Mouse (Mus musculus): ENCODE results near the gene 4930415O20Rik.

The 4930415O20Rik gene

DNA sequence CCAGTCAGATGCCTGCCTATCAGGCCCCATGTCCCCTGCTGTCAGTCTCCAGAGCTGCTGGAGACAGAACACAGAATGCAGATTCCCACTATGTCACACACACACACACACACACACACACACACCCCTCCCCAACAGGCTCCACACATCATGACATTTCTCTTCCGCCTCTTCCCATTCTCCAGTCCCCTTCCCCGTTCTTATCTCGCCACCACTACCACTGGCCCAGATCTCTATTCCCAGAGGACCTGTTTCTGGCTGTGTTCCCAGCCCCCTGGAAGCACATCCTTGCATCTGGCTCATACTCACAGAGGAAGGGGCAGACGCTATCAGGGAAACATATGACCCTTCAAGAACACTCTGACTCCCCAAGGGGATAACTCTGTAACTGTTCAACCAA, 36.8 kb downstream of the 4930415O20Rik start:
- peak; percentile 90 for DNase-seq

DNA sequence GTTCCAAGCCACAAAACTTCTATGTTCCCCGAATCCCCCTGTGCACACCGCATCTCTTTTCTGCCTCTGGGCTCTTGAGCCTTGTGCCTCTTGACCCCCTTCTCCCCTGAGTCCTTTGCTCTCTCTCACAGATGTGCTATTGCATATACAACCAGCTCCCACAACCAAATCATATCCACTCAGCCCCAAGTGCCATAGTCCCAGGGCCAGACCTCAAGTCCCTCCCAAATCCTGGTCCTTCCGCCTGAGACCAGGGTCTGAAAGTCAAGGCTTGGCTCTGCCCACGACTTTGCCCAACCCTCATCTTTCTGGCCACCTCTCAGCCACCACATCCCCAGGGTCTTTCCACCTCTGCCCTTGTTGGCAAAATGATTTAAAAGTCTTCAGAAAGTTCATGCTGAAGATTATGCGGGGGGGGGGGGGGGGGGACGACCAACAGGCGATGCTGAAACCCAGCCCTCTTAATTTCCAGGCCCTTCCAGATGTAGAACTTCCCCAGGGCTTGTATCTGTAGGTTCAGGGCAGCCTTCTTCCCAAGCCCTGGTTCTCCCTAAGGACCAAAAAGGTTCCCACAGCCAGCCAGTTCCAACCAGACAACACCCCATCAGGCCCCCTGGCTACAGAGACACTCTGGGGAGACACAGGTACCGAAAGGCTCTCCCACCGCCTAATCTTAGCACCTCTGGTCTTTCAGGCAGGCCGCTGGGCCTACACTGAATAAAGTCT, 37.4 kb downstream of the 4930415O20Rik start:
- peak; percentile 51 for DNase-seq

DNA sequence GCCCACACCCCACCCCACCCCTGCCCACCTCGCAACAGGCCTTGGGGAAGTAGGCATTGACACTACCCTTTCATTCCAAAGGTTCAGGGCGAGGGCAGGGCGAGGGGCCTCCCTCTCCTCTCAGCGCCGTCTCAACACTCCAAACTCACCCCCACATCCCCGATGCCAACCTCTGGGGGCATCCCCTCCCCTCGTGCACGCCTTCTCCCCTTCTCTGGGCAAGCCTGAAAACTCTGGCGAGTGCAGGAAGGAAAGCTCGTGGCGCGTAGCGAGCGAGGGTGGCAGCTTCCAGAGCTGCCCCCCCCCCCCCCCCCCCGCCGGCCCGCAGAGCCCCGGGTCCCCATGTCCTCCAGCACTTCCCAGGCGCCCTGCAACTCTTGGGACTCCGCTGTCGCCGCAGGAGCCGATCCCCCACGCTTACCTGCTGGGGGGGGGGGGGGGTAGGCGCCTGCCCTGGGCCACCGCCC, 38.0 kb downstream of the 4930415O20Rik start:
- DNase-seq, result peak; percentile 55

DNA sequence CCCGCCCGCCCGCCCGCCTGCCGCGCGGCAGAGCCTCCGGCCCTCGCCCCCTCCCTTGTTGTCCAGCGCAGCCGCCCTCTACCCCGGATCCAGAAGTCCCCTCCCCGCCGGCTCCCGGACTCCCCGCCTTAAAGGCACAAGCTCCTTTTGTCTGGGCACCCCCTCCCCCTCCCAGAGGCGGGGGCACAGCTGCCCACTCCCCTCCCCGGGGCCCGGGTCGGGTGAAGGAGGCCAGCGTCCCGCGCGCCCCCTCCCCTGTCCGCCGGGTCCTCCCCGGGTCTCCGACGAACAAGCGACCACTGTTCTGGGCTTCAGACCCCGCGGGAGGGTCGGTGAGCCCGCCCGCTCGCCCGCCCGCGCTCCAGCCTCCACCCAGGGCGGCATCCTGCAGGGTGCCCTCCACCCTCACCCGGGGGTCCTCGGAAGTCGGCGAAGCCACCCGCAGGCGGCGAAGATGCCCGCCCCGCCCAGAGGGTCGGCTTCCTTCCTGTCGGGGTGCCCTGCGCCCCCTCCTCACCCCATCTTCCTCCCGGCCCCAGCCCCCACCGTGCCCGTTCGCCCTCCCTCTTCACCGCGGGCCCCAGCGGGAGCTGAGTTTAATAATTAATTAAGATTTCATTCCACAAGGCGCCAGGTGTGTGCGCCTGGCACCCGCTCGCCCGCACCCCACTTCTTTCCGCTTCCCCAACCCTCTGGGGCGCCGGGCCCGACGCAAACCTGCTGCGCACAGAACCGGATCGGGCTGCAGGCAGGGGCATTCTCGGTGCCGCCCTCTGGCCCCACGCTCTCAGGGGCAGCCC, 38.7 kb downstream of the 4930415O20Rik start, which contains the start of gene Adcy6:
TSS of gene Adcy6 (minus strand) at position 746 of the 800 bp plus-strand sequence.
- peak; percentile 94 for DNase-seq

DNA sequence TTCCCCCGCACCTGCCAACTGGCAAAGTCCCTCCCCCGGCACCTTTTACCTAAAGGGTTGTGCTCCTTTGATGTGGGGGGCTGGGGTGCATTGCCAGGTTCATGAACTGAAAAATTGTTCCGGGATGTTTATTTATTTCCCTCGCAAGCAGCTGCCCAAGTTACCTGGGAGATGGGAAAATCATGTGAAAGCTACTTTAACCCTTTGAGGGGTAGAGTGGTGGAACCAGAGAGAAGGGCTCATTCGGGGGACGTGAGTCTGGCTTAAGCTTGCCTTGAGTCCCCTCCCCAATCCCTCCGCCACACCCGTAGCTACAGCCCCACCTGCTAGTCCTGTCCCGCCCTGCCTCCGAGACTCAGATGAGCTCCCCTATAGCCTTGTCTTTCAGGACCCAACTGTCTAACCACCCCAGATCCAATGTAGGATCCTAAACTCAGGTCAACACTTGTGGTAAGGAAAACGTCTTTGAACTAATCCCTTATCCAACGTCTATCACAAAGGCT, 39.4 kb downstream of the 4930415O20Rik start:
- DNase-seq, result no peak

DNA sequence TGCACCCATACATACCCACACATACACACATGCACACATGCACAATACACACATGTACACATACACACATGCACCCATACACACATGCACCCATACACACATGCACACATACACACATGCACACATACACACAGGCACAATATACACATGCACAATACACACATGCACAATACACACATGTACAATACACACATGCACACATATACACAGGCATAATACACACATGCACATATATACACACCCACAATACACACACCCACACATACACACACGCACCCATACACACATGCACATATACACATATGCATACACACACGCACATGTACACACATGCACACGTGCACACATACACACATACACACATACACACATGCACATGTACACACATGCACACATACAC, 41.4 kb downstream of the 4930415O20Rik start:
- no peak for DNase-seq

DNA sequence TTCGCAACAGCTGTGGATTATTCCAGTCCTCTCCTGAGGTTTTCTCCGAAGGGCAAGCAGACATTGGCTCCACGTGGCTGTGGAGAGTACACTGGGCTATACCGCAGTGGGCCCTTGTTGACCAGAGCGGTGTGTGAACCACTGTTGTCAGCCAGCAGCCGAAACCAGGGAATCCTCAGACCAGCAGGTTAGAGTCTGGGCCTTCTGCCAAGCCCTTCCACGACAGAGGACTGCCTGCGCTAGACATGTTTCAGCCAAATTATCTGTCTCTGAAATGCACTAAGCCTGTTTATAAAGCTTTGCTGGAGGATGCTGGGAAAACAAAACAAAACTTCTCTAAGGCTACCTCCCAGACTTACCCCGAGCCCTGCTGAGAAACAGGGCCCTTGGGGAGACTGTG, 43.7 kb downstream of the 4930415O20Rik start:
- peak; percentile 79 for DNase-seq

DNA sequence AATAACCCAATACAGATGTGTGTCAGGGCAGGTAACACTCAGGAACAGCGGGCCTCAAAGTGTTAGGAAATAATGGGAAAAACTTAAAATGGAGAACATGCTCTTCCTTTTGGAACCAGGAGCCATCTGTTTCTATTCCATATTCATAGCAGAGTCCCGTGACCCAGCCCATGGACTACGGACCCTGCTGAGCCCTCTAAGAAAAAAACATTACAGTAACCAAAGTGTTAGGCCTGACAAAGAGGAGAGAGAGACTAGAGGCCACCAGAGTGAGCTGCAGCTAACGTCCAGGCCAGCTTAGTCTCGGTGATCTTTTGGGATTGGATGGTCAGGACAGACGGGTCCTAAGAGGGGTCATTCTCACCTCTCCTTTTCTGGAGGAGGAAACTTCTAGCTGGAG, 44.2 kb downstream of the 4930415O20Rik start:
- peak; percentile 53 for DNase-seq

DNA sequence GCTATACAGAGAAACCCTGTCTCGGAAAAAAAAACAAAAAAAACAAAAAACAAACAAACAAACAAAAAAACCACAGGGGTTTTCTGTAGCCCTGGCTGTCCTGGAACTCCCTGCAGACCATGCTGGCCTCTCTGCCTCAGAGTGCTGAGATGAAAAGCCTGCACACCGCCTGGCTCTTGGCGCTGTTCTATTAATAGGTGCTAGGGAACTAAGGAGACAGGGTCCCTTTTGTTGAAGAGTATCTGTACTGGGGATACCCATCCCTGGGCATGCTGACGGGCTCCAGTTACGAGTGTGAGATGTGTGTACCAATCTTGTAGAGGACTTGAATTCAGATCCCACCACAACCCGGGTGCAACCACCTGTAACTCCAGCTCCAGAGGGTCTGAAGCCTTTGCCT, 44.9 kb downstream of the 4930415O20Rik start:
- no peak for DNase-seq

DNA sequence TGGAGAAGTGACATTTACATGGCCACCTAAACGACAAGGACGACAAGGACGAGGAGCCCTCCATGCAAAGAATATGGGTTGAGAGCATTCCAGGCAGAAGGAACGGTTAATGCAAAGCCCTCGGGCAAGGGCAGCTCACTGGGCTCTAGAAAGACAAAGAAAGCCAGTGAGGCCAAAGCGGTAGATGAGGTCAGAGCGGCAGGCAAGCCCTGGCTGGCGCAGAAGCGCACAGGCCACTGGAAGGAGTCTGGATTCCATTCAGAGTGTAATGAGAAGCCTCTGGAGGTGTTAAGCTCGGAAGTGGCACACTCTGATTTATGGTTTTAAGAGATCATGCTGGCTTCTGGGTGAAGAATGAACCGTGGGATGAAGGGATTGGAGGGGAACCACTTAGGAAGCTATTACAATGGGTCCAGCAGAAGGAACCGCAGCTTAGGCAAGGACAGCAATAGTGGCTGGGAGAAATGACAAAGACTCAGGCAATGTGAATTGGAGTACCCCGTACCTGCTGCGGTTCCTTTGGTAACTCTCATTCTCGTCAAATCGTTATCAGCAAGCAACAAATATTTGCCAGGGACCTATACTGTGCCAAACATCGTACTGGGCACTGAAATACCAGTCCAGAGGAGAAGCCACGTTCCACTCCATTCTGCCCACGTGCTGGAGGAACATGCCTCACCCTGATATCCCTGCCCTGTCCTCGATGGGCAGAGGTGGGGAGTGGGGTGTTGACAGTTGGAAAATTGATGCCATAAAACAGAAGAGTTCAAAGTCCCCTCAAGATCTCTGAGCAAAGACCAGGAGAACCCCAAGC, 45.8 kb downstream of the 4930415O20Rik start:
- DNase-seq, result peak; percentile 37

DNA sequence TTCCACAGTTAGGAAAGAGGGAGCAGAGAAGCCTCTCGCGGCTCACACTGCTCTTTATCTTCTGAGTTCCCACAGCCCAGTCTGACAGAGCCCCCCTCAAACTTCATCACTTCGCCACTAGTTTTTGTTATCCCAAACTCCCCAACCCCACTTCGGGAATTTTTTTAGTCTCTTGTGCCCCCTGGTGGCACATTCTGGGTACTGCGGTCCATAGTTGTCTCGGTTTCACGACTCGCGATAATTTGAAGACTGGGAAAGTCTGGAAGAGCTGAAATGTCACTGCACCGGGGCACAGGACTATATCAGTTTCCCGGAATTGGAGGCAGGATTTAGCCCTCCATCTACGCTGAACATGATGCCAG, 46.4 kb downstream of the 4930415O20Rik start:
- DNase-seq, result peak; percentile 85

DNA sequence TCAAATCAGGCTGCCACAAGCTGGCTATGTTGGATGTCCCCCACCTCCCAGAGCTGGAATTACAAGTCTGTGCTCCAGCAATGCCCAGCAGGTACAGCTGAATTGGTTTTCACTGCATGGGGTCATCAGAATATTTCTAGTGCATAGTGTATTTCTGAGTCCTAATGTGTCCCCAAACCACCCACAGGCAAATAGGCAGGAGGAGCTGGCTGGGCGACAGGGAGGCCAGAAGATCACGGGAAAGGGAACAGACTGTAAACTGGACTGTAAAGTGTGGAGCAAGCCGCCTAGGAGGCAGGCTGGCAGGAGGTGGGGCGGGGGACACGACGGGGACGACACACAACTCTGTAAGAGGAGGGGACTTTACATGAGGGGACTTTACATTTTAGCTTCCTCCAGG, 51.4 kb downstream of the 4930415O20Rik start:
- DNase-seq, result no peak

DNA sequence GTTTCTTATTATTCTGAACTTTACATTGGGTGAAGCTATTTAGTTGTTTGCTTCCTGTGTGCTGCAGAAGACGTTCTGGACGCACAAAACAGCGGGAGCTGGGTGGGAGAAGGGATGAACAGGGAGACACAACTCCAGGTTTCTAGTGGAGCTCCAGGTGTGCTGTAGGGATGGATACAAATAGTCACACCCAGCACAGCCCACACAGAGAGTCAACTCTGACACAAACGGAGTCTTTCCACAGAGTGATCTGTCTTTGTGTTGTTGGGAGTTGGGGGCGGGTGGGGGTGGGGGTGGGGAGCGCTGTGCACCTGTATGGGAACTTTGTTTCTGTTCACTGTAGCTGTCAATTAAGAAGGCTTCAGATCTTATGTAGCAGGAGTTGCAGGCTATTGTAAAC, 51.9 kb downstream of the 4930415O20Rik start:
- no peak for DNase-seq

DNA sequence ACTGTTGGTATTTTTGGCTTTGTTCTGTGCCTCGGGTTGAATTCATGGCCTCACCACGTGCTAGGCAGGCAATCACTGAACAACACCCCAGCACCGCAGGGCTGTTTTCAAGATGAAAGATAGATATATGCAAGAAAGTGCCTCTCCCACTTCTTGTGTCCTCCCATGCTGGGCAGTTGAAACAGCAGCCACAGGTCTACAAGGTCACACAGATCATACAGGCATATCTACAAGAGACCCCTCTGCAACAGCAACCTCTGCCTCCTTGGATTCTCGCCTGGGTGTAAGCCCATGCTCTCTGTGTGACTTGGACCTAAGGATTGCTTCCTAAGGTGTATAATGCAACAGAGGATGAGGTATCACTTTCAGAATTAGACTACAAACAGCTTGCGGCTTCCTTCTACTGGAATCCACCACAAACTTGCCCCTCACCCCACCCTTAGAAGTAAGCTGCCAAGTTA, 52.6 kb downstream of the 4930415O20Rik start:
- no peak for DNase-seq

DNA sequence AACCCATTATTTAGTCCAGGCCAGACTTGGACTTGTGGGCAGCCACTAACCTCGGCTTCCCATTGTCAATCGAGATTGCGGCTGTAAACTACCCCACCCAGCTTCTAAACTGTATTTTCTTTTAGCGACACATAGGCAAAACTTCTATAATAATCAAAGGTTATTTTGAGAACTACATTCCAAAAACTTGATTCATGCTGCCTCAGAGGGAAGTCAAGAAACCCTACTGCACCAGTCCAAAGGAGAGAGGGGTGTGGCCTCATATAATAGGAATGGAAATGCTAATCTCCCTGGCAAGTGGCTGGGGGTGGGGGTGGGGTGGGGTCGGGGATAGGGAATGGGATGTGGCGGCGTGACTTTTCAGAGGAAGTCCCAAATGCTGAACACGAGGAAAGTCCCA, 55.3 kb downstream of the 4930415O20Rik start:
- no peak for DNase-seq

DNA sequence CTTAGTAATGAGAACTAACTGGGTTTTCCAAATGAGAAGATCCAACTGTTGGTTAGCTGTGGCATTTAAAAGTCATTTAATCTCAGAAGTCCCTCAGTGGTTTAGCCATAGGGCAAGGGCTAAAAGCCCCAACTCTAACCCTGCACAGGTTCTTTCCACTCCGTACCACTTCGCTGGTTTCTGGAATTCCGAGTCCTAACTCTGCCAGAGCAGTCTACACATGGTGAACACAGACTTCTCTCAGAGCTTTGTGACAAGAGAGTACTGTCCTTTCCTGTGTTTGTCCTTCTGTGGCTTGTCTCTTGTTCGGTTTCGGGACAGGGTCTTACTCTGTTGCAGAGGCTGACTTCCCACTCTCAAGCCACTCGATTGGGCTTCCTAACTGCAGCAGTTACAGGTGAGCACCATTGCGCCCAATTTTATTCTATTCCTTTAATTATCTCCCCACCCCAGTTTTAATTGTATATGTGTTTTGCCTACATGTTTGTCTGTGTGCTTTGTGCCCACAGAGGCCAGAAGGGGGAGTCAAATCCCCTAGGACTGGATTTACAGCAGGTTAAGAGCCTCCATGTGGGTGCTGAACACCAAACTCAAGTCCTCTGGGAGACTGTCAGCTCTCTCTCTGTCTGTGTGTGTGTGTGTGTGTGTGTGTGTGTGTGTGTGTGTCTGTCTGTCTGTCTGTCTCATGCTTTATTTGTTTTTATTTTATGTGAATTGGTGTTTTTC, 55.8 kb downstream of the 4930415O20Rik start:
- DNase-seq, result no peak

DNA sequence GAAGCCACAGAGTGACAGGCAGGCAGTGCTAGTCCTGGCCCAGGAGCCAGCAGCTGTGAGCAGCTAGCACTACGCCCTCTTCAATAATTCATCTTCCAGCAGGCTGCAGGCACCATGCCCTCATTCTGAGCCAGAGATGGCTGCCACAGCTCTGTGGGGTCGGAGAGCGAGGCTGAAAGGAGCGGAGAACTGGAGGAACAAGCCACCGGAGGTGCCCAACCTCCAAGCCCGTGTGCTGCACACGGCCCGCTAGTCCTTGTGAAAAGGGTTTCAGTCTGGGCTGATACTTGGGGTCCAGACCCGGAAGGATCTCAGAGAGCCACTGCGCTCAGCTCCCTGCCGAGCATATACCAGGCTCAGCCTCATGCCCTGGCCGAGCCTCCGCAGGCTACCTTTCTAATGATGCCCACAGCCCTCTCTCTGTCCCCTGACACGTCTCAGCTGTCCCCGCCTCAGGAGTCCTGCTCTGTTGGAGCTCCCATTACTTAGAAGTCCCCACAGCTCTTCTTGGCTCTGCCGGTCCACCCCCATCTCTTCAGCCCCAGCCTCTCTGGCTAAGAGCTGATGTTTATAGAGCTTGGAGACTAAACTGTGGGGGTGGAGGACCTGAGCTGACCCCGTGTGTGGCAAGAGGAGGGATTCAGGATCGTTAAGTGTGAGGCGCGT, 57.9 kb downstream of the 4930415O20Rik start:
- DNase-seq, result no peak

DNA sequence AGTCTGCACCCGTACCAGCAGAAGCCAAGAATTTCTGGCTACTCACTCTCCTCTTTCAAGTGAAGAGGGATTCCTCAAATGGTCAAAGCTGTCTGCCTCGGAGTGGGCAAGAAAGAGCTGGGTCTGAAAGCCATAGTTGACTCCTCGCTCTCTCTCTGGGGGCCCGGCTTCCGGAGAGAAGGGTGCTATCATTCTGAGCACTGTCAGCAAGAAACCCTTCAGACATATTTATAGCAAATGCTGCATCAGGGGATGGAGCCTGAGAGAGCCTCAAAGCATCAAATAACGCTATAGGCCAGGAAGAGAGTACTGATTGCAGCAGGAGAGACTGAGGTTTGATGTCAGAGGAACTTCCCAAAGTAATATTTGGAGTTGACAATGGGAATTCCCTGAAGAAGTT, 58.7 kb downstream of the 4930415O20Rik start:
- no peak for DNase-seq

DNA sequence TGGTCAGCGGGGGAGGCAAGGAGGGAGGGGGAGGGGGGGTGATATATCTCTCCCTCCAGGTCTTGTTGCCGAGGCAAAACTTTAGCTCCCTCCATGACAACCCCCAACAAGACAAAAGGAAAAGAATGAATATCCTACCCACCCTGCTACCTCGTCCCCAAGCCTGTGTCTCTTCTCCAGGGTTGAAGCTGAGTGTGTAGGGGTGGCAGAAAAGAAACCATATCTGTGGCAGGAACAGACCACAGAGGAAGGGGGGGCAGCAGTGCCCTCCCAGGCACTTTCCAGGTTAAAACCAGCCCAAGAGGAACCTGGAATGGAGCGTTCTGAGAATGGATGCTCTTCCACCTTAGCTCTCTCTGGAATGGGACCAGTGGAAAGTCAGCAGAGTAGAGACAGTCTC, 59.7 kb downstream of the 4930415O20Rik start, which contains the start of gene Cacnb3:
TSS of gene Cacnb3 (plus strand) at position 301 of the 400 bp plus-strand sequence.
- DNase-seq, result no peak

DNA sequence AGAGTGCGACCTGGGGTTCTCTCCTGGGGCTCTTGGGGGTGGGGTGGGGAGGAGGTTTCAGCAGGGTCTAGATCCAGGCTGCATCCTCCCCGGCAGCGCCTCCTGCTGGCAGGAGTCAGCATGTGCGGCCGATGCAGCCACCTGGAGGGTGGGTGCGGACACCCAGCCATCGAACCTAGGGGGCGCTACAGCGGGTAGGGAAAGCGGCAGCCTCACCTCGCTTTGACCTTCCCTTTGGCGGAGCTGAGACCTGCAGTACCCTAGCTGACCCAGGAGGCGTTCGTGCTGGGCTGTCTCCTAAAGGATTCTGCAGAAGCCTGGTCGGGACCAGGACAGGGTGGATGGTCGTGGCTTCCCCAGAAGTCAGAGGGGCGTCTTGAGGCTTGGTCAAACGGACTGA, 60.7 kb downstream of the 4930415O20Rik start:
- peak; percentile 85 for DNase-seq

DNA sequence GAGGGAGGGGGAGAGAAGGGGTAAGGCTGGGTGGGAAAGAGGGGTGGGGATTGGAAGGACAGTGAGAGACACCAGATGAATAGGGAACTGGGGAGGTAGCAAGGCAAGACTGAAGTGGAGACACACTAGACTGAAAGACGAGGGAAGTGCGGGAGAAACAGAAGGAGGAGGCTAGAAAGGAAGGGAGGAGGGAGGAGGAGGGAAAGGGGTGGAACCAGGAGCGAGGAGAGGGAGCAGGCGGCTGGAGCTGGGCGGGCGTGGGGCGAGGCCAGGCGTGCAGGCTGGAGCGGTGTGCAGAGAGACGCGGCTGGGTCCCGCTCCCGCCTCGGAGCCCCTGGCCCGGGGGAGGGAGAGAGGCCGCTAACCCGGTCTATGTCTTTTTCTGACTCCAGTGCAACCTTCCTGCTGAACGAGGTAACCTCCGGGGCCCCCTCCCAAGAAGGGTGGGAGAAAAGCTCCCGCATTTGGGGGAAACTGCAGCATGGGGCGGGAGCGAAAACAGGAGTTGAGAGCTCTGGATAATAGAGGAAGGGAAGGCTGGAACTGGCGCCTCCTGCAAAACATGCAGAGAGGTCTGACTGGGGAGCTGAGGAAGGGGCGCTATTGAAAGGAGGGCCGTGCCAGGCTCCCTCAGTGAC, 61.4 kb downstream of the 4930415O20Rik start:
- DNase-seq, result peak; percentile 86

Data from kidney, postnatal 10 days (tissue).